Comparison of ENCODE assay signal across 14 mouse cellular contexts in genomic region chr5:127956511-127957097, GRCm38 (mm10).
DNase-seq lines count a peak whose midpoint lies in the region; ATAC-seq and TF ChIP-seq lines count a peak whose summit lies in the region.
"Had no signal": no experiment of that assay in that cellular context is flagged by ENCODE, and none has a peak within 500 bp of the region (broad histone marks: within the 10 kb centered on the region; RNA-seq: fewer than 3 reads in every experiment).

No protein-coding gene starts in this region.

- no peaks in the 10 kb centered on the region for H3K27me3 ChIP-seq in midbrain, embryonic 14.5 days (ENCODE audit: control insufficient read depth, insufficient read depth, low read length)
- no peaks in the 10 kb centered on the region for H3K27me3 ChIP-seq in midbrain, embryonic 10.5 days (ENCODE audit: low read depth, poor library complexity, severe bottlenecking)
- H3K27me3 ChIP-seq: liver, embryonic 15.5 days had no signal

- H3K4me1 ChIP-seq in midbrain, embryonic 14.5 days (ENCODE audit: control insufficient read depth, insufficient read depth, low read length), result no peaks in the 10 kb centered on the region
- no peaks in the 10 kb centered on the region for H3K4me1 ChIP-seq in midbrain, embryonic 10.5 days
- no peaks in the 10 kb centered on the region for H3K4me1 ChIP-seq in lung, adult 2 months (ENCODE audit: control insufficient read depth, insufficient read depth, low read length)
- H3K4me1 ChIP-seq: liver, embryonic 15.5 days had no signal

- H3K4me2 ChIP-seq in midbrain, embryonic 14.5 days (ENCODE audit: low read length), result no peak overlapping the region
- H3K4me2 ChIP-seq: liver, embryonic 15.5 days had no signal

- H3K9me3 ChIP-seq in midbrain, embryonic 14.5 days (ENCODE audit: control insufficient read depth, low read length), result no peaks in the 10 kb centered on the region
- no peaks in the 10 kb centered on the region for H3K9me3 ChIP-seq in midbrain, embryonic 10.5 days (replicated peaks)

- WGBS in midbrain, embryonic 14.5 days, result 77% methylated on average over 17 of the region's 17 CpGs
- WGBS in midbrain, embryonic 10.5 days, result 85% methylated on average over 17 of the region's 17 CpGs
- 44% methylated on average over 17 of the region's 17 CpGs for WGBS in lung, adult 2 months

- H3K9ac ChIP-seq in midbrain, embryonic 14.5 days (replicated peaks; ENCODE audit: low read length), result no peak overlapping the region
- H3K9ac ChIP-seq: liver, embryonic 15.5 days had no signal

- no peaks in the 10 kb centered on the region for H3K36me3 ChIP-seq in midbrain, embryonic 14.5 days (ENCODE audit: control insufficient read depth, insufficient read depth, low read length)
- no peaks in the 10 kb centered on the region for H3K36me3 ChIP-seq in midbrain, embryonic 10.5 days
- H3K36me3 ChIP-seq: liver, embryonic 15.5 days had no signal

- TF ChIP-seq POLR2A in lung, adult 2 months (IDR thresholded peaks at IDR 0.05; ENCODE audit: borderline replicate concordance, extremely low read depth, low read depth, low read length), result no peak

- no peak overlapping the region for H3K27ac ChIP-seq in midbrain, embryonic 14.5 days (replicated peaks; ENCODE audit: low read depth, low read length)
- no peak overlapping the region for H3K27ac ChIP-seq in midbrain, embryonic 10.5 days (replicated peaks)
- H3K27ac ChIP-seq: kidney, postnatal 0 days; liver, embryonic 15.5 days had no signal

- peak; percentile 26 for DNase-seq in midbrain, embryonic 14.5 days
- no peak for DNase-seq in midbrain, embryonic 10.5 days (ENCODE audit: low spot score)
- peak; percentile 43 to 59 for DNase-seq in layer of hippocampus, postnatal 14 days (ENCODE audit: low spot score in 2 of 2)
- DNase-seq in lung, adult 2 months, result peak; percentile 14
- peak; percentile 29 for DNase-seq in right cerebral cortex, postnatal 4 days
- no peak for DNase-seq in ovary, adult 18-20 months (ENCODE audit: low spot score)
- no peak for DNase-seq in kidney, postnatal 4 days
- DNase-seq in thymus, postnatal 10 days (ENCODE audit: low spot score in 2 of 2), result no peak
- DNase-seq: cerebellum, postnatal 14 days; gastrocnemius, postnatal 14 days; thymus, adult 18-20 months had no signal

- TF ChIP-seq CTCF in lung, adult 2 months (IDR thresholded peaks at IDR 0.05; ENCODE audit: insufficient read depth, low read length), result no peak

- H3K4me3 ChIP-seq in midbrain, embryonic 14.5 days (replicated peaks; ENCODE audit: low read depth, low read length), result no peak overlapping the region
- H3K4me3 ChIP-seq in midbrain, embryonic 10.5 days, result no peak overlapping the region
- H3K4me3 ChIP-seq in lung, adult 2 months (replicated peaks; ENCODE audit: extremely low read depth, low read depth, low read length), result no peak overlapping the region
- H3K4me3 ChIP-seq: liver, embryonic 15.5 days had no signal

- ATAC-seq in midbrain, embryonic 14.5 days (ENCODE audit: low FRiP score, low TSS enrichment), result no peak
- ATAC-seq: CD4-positive, CD25-positive, alpha-beta regulatory T cell, adult 4 months had no signal

Comparison
In these comparisons a context has a peak if more than half of its experiments do, and no peak if none do; other contexts are left out.
1. DNase-seq: peak in midbrain, embryonic 14.5 days (single experiment), layer of hippocampus, postnatal 14 days (2 of 2), lung, adult 2 months (single experiment) and right cerebral cortex, postnatal 4 days (single experiment); none in midbrain, embryonic 10.5 days (single experiment), ovary, adult 18-20 months (single experiment), kidney, postnatal 4 days (0 of 2) and thymus, postnatal 10 days (0 of 2).